8 mouse cellular contexts compared by ENCODE assay signal in genomic region chr2:104027458-104028138, GRCm38 (mm10). TPM values are rescaled to one million over a fixed set of nuclear protein-coding genes. Genes with fewer than 3 reads are reported as not detected.
DNase-seq lines count a peak whose midpoint lies in the region; ATAC-seq lines count a peak whose summit lies in the region.

TSS of gene Fbxo3 (plus strand) at chr2:104027721.

- ATAC-seq in intestine, embryonic 15.5 days: peak; percentile 99
- ATAC-seq in megakaryocyte-erythroid progenitor cell, adult 5-6 weeks (replicated peaks; ENCODE audit: low FRiP score, low TSS enrichment, poor library complexity, severe bottlenecking): peak; percentile 69

- H3K27me3 ChIP-seq in intestine, embryonic 15.5 days (replicated peaks): no peaks in the 10 kb centered on the region

- peaks cover 12% of the 10 kb centered on the region for H3K4me1 ChIP-seq in intestine, embryonic 15.5 days (replicated peaks)

- peak within 1 kb of the TSS; percentile 78 for H3K9ac ChIP-seq in intestine, embryonic 15.5 days

- intact Hi-C loops in gastrocnemius, postnatal 36 days (cut with DNase I): no loop called here
- intact Hi-C loops in left cerebral cortex, postnatal 14 days (cut with DNase I): no loop called here

- peak within 1 kb of the TSS; percentile 73 for H3K4me2 ChIP-seq in intestine, embryonic 15.5 days (replicated peaks)

- H3K27ac ChIP-seq in intestine, embryonic 15.5 days: peak within 1 kb of the TSS; percentile 34

- peak; percentile 79 to 86 for DNase-seq in adrenal gland, adult 18-20 months (ENCODE audit: low spot score in 2 of 2)
- peak; percentile 89 for DNase-seq in embryo, embryonic 11 days
- DNase-seq in gastrocnemius, postnatal 36 days: peak; percentile 80 to 82
- DNase-seq in left cerebral cortex, postnatal 14 days (ENCODE audit: low spot score in 2 of 2): peak; percentile 71 to 77
- peak; percentile 69 for DNase-seq in right cerebral cortex, postnatal 14 days
- DNase-seq in urinary bladder, postnatal 36 days (ENCODE audit: low spot score in 2 of 2): peak; percentile 81 to 87

- under 1% methylated on average over 43 of the region's 44 CpGs for WGBS in intestine, embryonic 15.5 days

- H3K9me3 ChIP-seq in intestine, embryonic 15.5 days: no peaks in the 10 kb centered on the region

- no peaks in the 10 kb centered on the region for H3K36me3 ChIP-seq in intestine, embryonic 15.5 days

- peak within 1 kb of the TSS; percentile 87 for H3K4me3 ChIP-seq in intestine, embryonic 15.5 days (replicated peaks)

RNA-seq across cellular contexts. Expression of gene Fbxo3, which starts in this region (rescaled TPM):
- total RNA-seq in adrenal gland, adult 18-20 months (2021): 10 to 100 TPM; 56.0 to 80.7 TPM
- 10 to 100 TPM; 47.6 to 53.0 TPM for total RNA-seq in gastrocnemius, postnatal 36 days (2021)
- 50.9 and 51.6 TPM in 2 replicates for polyA plus RNA-seq in intestine, embryonic 15.5 days (2015; fragmentation: Nextera tagmentation; extraction: Ambion mirVana)
- 10 to 100 TPM; 52.2 to 53.6 TPM for total RNA-seq in left cerebral cortex, postnatal 14 days (2021)
- 79.6 and 89.2 TPM in 2 replicates for total RNA-seq in megakaryocyte-erythroid progenitor cell, adult 5-6 weeks (2014; fragmentation: Nextera tagmentation)
- 90.6 and 102 TPM in 2 replicates for total RNA-seq in megakaryocyte-erythroid progenitor cell, adult 5-6 weeks (2017)

Comparison
In these comparisons a context has a peak if more than half of its experiments do, and no peak if none do; other contexts are left out.
1. Peak in every context shown above with its lines: DNase-seq, ATAC-seq, H3K4me3 ChIP-seq and H3K27ac ChIP-seq.